Mouse (Mus musculus): ENCODE data around the gene Fcgr4.
A peak's percentile ranks its signal among the peaks of the same experiment; 100 is the strongest.

Gene Fcgr4

GRCm38 (mm10) chr1:171016676-171017356 is 1.9 kb upstream of the Fcgr4 start:
- no peak for DNase-seq

- DNase-seq = no peak
Measured at GRCm38 (mm10) chr1:171017468-171018158, 1.1 kb upstream of the Fcgr4 start.

GRCm38 (mm10) chr1:171019311-171019950 is 711 bp downstream of the Fcgr4 start:
- no peak for DNase-seq

- no peak for DNase-seq
Measured at GRCm38 (mm10) chr1:171031752-171032151, 13.0 kb downstream of the Fcgr4 start.

- DNase-seq = peak; percentile 11
Measured at GRCm38 (mm10) chr1:171032691-171033090, 14.0 kb downstream of the Fcgr4 start.

GRCm38 (mm10) chr1:171033196-171033595 is 14.5 kb downstream of the Fcgr4 start:
- peak; percentile 11 for DNase-seq

GRCm38 (mm10) chr1:171033756-171034155 is 15.0 kb downstream of the Fcgr4 start:
- peak; percentile 90 for DNase-seq

- no peak for DNase-seq
Measured at GRCm38 (mm10) chr1:171034201-171034600, 15.5 kb downstream of the Fcgr4 start.

- DNase-seq = no peak
Measured at GRCm38 (mm10) chr1:171035611-171036010, 16.9 kb downstream of the Fcgr4 start.

- DNase-seq = peak; percentile 77
Measured at GRCm38 (mm10) chr1:171036550-171037324, 18.0 kb downstream of the Fcgr4 start.

- DNase-seq = peak; percentile 83
Measured at GRCm38 (mm10) chr1:171037861-171038721, 19.4 kb downstream of the Fcgr4 start.

- DNase-seq = no peak
Measured at GRCm38 (mm10) chr1:171039135-171039534, 20.4 kb downstream of the Fcgr4 start.

- no peak for DNase-seq
Measured at GRCm38 (mm10) chr1:171039880-171040279, 21.2 kb downstream of the Fcgr4 start.

- no peak for DNase-seq
Measured at GRCm38 (mm10) chr1:171043594-171044153, 25.0 kb downstream of the Fcgr4 start.

- peak; percentile 84 for DNase-seq
Measured at GRCm38 (mm10) chr1:171044365-171045078, 25.8 kb downstream of the Fcgr4 start.

GRCm38 (mm10) chr1:171045079-171045465 is 26.4 kb downstream of the Fcgr4 start:
- no peak for DNase-seq

GRCm38 (mm10) chr1:171046501-171046900 is 27.8 kb downstream of the Fcgr4 start:
- no peak for DNase-seq

GRCm38 (mm10) chr1:171049263-171049662 is 30.5 kb downstream of the Fcgr4 start:
- DNase-seq = no peak

- DNase-seq = no peak
Measured at GRCm38 (mm10) chr1:171050774-171051173, 32.1 kb downstream of the Fcgr4 start.

GRCm38 (mm10) chr1:171053305-171053704 is 34.6 kb downstream of the Fcgr4 start:
- no peak for DNase-seq

- no peak for DNase-seq
Measured at GRCm38 (mm10) chr1:171057253-171057652, 38.5 kb downstream of the Fcgr4 start.

Data from right cerebral cortex, postnatal 4 days (tissue).